Mouse (Mus musculus): ENCODE data around the gene Olfr786. TPM values are rescaled to one million over a fixed set of nuclear protein-coding genes. Genes with fewer than 3 reads are reported as not detected.

The Olfr786 gene
- total RNA-seq (2021) = not detected
- long read RNA-seq, experiment 1 = 0 reads
- long read RNA-seq, experiment 2 = 0 reads

GRCm38 (mm10) chr10:129427006-129427405, at the start of gene Olfr786:
Gene Olfr786 (plus strand): TSS chr10:129427306.
- no peak for DNase-seq

- DNase-seq = no peak
Measured at GRCm38 (mm10) chr10:129383783-129384182, 43.3 kb upstream of the Olfr786 start, which contains the start of gene Olfr784. Gene Olfr784 (plus strand): TSS chr10:129384083.

- no peak for DNase-seq
Measured at GRCm38 (mm10) chr10:129400892-129401291, 26.2 kb upstream of the Olfr786 start.

- no peak for DNase-seq
Measured at GRCm38 (mm10) chr10:129405126-129405525, 22.0 kb upstream of the Olfr786 start, which contains the start of gene Olfr785. Gene Olfr785 (plus strand): TSS chr10:129405426.

GRCm38 (mm10) chr10:129461562-129461961, 34.5 kb downstream of the Olfr786 start, which contains the start of gene Olfr787:
Gene Olfr787 (plus strand): TSS chr10:129461862.
- DNase-seq = no peak

GRCm38 (mm10) chr10:129470698-129471097, 43.6 kb downstream of the Olfr786 start, which contains the start of gene Olfr788:
Gene Olfr788 (plus strand): TSS chr10:129470998.
- DNase-seq = no peak

GRCm38 (mm10) chr10:129473256-129473655, 46.1 kb downstream of the Olfr786 start:
- DNase-seq = no peak

GRCm38 (mm10) chr10:129473723-129474122, 46.6 kb downstream of the Olfr786 start:
- DNase-seq = no peak

GRCm38 (mm10) chr10:129484452-129484851, 57.3 kb downstream of the Olfr786 start, which contains the start of gene Olfr789:
Gene Olfr789 (plus strand): TSS chr10:129484752.
- no peak for DNase-seq

Other genes starting within 250 kb of the Olfr786 start
- gene Olfr772, start 249.4 kb upstream of the Olfr786 start, total RNA-seq (2021) = not detected
- not detected for gene Olfr773, start 239.9 kb upstream of the Olfr786 start, total RNA-seq (2021)
- gene Olfr774, start 191.1 kb upstream of the Olfr786 start, total RNA-seq (2021) = not detected
- gene Olfr775, start 178.9 kb upstream of the Olfr786 start, total RNA-seq (2021) = not detected
- not detected for gene Olfr776, start 168.2 kb upstream of the Olfr786 start, total RNA-seq (2021)
- gene Olfr777, start 155.8 kb upstream of the Olfr786 start, total RNA-seq (2021) = not detected
- not detected for gene Olfr780, start 109.2 kb upstream of the Olfr786 start, total RNA-seq (2021)
- gene Olfr781, start 98.5 kb upstream of the Olfr786 start, total RNA-seq (2021) = not detected
- not detected for gene Olfr782, start 78.5 kb upstream of the Olfr786 start, total RNA-seq (2021)
- gene Olfr784, start 43.2 kb upstream of the Olfr786 start, total RNA-seq (2021) = not detected
- not detected for gene Olfr785, start 21.9 kb upstream of the Olfr786 start, total RNA-seq (2021)
- not detected for gene Olfr787, start 34.6 kb downstream of the Olfr786 start, total RNA-seq (2021)
- not detected for gene Olfr788, start 43.7 kb downstream of the Olfr786 start, total RNA-seq (2021)
- gene Olfr789, start 57.4 kb downstream of the Olfr786 start, total RNA-seq (2021) = not detected
- gene Olfr790, start 71.2 kb downstream of the Olfr786 start, total RNA-seq (2021) = not detected
- gene Olfr791, start 94.5 kb downstream of the Olfr786 start, total RNA-seq (2021) = not detected
- not detected for gene Olfr792, start 111.9 kb downstream of the Olfr786 start, total RNA-seq (2021)
- not detected for gene Olfr794, start 140.3 kb downstream of the Olfr786 start, total RNA-seq (2021)
- gene Olfr796, start 185.3 kb downstream of the Olfr786 start, total RNA-seq (2021) = not detected
- gene Olfr798, start 200.6 kb downstream of the Olfr786 start, total RNA-seq (2021) = not detected
- gene Olfr799, start 210.2 kb downstream of the Olfr786 start, total RNA-seq (2021) = not detected
- gene Olfr800, start 230.4 kb downstream of the Olfr786 start, total RNA-seq (2021) = not detected
- gene Olfr801, start 246.6 kb downstream of the Olfr786 start, total RNA-seq (2021) = not detected